Mouse (Mus musculus) heart, adult 18-20 months (tissue): ENCODE data around the gene Lrch4. TPM values are rescaled to one million over a fixed set of nuclear protein-coding genes. Genes with fewer than 3 reads are reported as not detected.

ENCODE experiments used
- DNase-seq, 2 experiments: peaks; one replicate each; pipeline ENCODE4 v3.0.0; 2021 to 2022; ENCODE audit warnings: mixed read lengths in 1 of 2
- long read RNA-seq, 2 experiments: library from polyadenylated mRNA; stranded (forward); transcript quantifications; one replicate each; pipeline ENCODE4 v2.0.0; 2021
- total RNA-seq, 2 experiments: library from RNA; stranded (reverse); gene quantifications; 2 replicates each; pipeline ENCODE4 v1.2.3; 2021

Lrch4 gene
- 10 to 100 TPM; 17.5 to 19.1 TPM for total RNA-seq
- long read RNA-seq, experiment 1, transcript Lrch4-201 (18 exons, 3,078 nt): major isoform, 16 of 18 reads
- long read RNA-seq, experiment 1, partial matches to known transcripts: 0 of 18 reads
- long read RNA-seq, experiment 1, other reads (novel, unspliced or antisense): 1 of 18 reads
- long read RNA-seq, experiment 2, transcript Lrch4-201 (18 exons, 3,078 nt): major isoform, 7 of 9 reads
- long read RNA-seq, experiment 2, partial matches to known transcripts: 0 of 9 reads
- long read RNA-seq, experiment 2, other reads (novel, unspliced or antisense): 0 of 9 reads

DNA sequence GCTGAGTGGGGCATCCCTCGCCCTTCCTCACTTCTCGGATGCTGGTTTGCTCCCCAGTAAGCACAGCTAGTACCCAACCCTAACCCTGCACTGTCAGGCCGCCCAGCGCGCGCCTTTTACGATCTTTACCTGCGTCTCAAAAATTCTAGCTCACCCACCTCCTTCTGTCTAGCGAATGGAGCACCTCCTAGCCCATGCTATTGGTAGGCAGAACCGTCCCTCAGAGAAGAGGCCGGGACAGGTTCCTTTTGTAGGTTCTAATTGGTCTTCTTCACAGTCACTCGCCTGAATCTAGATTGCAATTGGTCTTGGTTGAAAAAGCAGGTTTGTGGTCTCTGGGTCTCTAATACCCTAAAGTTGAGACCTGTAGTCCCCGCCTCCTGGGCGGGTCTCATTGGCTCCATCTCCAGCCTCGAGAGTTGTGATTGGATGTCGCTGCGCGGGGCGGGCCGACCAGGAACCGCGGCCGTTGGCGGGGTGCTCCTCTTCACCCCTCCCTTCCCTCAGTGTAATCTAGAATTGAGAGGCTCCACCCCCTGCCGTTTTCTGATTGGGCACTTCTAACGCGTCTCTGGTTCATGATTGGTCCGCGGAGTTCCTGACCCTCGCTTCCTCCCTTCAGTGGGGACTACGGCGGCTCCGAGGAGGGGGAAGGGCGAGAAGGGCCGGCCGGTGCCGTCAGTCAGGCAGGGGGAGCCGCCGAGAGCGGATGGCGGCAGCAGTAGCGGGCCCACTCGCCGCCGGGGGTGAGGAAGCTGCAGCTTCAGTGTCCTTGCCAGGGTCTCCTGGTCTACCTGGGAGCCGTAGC is at the start of gene Lrch4, which contains the start of the genes Fbxo24 and Gm20605:
Lrch4 (plus strand) TSS at position 624 of the 808 bp plus-strand sequence.
Fbxo24 (minus strand) TSS at position 505 of the 808 bp plus-strand sequence.
Gm20605 (plus strand) TSS at position 678 of the 808 bp plus-strand sequence.
- peak; percentile 98 to 100 for DNase-seq

DNA sequence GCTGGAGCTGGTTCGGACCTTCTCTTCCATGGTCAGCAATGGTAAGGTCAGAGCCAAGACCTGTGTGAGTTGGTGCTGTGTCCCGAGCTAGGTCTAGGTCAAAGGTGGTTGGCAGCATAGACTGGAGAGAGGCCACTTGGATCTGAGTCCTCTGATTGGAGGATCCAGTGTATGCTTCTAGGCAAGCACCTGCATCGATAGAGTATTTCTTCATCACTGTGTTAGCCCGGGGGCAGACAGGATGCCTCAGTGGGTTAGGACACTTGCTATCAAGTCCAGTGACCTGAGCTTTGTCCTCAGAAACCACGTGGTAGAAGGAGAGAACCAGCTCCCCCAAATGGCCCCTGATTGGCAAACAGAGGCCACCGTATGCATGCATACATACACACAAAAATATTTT is 48.7 kb upstream of the Lrch4 start:
- no peak for DNase-seq

DNA sequence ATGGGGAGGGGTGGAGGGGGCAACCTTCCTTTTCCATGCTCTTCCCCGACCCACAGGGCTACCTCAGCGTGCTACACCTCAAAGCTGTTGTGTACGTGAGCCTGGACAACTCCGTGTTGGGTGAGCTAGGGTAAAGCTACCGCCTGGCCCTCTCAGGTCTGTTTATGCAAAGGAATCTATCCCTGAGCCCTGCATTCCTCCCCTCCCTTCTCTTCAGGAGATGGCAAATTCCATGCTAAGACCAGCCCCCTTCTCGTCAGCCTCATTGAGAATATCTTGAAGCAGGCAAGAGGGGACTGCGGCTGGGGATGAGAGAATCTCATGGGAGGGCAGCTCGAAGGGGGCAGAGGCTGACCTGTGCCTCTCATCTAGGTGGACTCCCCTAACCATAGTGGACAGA is 46.2 kb upstream of the Lrch4 start:
- no peak for DNase-seq

DNA sequence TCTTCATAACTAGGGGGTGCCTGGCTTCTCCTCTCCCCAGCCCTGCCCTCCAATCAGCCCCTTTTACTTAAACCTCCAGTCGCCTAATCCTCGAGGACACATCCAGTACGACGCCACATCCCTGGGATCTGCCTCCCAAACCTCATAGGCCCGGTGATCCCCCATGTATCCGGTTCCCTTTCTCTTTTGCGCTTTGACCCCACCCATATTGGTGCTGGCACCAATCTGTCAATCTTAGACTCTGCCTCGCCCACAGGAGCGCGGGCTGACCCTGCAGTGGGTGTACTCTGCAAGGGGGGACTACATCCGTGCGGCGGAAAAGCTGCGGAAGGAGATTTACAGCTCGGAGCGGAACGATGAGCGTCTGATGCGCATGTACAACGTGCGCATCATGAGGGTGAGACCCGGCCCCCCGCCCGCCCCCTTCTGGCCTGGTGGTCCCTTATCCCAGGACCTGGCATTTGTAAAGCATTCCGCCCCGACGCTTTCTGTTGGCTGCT is 45.2 kb upstream of the Lrch4 start:
- peak; percentile 31 to 41 for DNase-seq

DNA sequence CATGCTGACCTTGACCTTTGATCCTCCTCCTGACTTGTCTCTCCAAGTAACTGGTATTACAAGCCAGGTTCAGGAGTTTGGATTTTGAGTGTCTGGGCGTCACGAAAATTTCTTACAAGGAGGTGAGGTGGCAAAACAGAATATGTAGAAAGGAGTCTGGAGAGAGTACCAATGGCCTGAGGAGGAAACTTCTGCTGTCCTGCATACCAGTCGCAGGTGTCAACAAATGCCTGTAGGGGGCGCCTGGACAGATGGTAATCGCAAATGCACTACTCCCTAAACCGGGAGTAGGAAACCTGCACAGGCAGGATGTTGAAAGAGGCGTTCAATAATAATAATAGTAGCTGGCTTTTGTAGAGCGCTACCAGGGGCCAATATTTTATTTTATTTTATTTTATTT is 43.9 kb upstream of the Lrch4 start:
- DNase-seq: peak; percentile 75 to 86

DNA sequence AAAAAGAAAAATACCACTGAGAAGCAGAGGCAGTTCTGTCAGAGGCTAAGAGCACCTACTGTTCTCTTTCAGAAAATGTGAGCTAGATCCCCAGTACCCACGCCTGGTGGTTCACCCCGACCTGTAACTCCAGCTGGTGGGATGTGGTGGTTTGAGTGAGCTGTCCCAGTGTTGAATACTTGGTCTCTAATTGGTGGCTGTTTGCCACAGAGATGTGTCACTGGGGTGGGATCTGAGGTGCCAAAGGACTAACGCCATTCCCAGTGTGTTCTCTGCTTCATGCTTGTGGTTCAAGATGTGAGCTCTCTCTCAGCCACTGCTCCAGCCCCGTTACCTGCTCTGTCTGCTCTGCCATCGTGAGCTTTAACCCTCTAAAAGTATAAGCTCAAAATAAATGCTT is 38.4 kb upstream of the Lrch4 start:
- no peak for DNase-seq

DNA sequence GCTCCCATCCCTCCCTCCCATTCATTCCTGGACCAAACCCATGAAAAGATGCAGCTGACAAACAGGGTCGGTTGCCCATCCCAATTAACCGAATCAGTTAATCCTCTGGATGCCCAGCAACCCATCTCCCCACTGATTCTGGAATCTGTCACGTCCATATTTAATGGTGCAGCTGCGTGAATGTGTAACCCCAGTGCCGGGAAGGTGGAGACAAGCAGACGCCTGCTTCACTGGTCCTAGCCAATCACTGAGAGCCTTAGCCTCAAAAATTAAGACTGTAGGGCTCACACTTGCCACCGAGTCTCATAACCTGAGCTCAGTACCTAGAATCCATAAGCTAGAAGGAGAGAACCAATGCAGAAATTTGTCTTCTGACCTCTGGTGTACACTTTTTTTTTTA is 33.0 kb upstream of the Lrch4 start:
- DNase-seq: no peak

DNA sequence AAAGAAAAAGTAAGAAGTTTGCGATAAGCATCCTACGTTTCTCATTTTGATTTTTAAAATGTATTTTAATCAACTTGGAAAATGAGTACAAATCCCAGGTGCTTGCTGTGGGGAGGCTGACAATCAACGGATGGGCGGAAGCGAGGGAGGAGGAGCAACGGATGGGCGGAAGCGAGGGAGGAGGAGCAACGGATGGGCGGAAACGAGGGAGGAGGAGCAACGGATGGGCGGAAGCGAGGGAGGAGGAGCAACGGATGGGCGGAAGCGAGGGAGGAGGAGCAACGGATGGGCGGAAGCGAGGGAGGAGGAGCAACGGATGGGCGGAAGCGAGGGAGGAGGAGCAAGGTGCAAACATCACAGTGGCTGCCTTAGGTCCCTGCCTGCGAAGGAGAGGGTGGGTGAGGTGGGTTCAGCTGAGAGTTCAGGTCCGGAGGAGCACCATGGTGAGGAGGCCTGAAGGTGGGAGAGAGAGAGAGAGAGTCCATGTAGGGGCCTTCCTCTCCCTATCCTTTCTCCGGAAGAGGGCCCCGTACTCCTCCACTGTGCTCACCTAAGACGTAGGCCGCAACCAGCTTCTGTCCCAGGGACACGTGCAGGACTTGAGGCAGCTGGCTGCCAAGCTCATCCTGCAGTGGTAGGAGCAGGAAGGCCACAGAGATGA is 32.2 kb upstream of the Lrch4 start:
- no peak for DNase-seq

DNA sequence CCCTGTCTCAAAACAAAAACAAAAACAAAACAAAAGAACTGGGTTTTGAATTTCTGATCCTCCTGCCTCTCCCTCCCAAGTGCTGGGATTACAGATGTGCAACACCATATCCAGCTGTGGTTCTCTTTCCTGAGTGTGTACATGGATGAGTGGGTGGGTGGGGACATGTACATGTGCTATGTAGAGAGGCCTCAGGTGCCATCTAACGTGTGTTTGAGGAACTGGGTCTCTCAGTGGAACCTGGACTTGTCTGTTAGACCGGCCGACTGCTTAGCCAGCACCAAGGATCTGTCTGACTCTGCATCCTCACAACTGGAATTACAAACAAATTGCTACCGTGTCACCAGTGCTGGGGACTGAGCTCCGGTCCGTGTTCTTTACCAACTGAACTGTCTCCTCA is 31.3 kb upstream of the Lrch4 start:
- DNase-seq: no peak

DNA sequence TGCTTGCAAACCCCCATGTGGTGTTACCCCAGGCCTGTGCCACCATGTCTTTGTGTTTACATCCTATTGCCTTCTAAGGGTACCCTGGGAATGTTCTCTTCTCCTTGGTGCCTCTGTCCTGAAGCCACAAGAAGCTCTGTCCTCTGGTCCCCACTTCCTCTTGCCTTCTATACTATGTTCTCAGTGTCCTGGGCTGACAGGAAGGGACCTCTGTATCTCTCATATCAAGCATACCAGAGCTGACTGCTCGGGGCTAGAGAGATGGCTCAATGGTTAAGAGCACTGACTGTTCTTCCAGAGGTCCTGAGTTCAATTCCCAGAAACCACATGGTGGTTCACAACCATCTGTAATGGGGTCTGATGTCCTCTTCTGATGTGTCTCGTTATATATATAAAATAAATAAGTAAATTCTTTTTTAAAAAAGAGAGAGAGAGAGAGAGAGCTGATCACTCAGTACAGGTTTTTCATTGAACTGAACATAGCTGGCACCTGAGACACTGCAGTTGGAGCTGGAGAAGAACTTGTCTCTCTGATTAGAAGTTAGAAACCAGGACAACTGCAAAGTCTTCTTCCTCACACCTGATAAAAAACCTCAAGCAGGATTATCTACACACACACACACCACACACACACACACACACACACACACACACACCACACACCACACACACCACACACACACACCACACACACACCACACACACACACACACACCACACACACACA is 30.7 kb upstream of the Lrch4 start:
- DNase-seq: no peak

DNA sequence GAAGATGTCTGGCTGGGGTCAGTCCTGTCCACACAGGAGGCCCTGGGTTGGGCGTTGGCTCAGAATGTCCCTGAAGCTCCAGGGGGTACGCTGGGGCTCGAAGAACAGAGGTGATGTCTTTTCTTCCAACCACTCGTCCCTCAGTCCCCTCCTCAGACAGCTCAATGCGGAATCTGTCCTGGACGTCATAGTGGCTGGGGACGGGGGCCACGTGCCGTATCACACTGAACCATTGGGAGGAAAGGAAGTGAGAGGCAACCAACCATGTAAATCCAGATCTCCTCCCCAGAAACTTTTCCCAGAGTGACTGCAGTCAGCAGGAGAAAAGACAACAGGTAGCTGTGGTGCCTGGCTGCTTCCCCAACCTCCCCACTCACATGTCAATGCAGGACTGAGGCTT is 29.3 kb upstream of the Lrch4 start:
- no peak for DNase-seq

DNA sequence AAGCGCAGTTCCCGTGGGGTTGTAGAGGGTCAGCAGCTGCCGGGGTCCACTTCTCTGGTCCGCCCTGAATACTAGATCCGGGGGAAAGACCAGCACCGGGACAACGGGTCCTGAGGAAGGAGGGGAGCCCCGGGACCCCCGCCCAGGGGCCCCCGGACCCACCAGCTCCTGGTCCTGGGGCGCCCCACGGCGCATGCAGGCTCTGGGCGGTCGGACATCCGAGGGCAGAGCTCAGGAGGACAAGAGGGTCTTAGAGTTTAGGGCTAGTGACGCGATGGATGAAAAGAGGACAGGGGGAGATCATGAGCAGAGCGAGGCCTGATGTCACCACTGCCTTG is 28.7 kb upstream of the Lrch4 start:
- DNase-seq: no peak

DNA sequence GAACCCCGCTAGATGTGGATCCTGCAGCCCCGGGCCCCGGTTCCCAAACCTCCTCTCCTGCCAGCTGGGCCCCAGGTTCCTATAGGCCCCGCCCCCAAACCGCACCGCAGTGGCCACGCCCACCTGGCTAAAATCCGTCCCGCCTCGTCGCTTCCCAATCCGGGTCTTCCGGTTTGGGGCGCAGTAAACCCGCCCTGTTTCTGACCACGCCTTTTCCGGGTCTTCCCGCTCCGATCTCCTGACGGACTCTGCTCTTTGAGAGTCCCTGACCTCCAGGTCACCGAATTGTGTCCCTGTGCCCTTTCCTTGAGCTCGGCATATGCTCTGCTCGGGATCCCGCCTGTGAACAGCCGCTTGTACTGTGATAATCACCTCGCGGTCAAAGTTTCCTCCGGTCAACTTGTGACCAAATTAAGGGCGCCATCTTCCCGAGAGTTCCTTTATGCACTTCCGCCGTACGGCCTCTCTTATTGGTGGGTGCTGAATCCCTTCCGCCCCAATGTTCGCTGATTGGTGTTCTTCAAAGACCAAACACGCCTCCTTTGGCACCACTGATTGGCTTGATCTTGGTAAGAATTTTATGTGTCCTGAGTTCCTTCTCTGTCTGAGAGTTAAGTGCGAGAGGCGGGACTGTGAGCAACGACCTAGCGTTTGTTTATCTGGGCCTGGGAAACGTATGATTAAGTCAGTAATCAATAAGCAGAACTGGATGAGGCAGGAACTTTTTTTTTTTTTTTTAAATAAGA is 28.1 kb upstream of the Lrch4 start, which contains the start of gene Mospd3:
Mospd3 (minus strand) TSS at position 440 of the 746 bp plus-strand sequence.
- peak; percentile 98 to 99 for DNase-seq

DNA sequence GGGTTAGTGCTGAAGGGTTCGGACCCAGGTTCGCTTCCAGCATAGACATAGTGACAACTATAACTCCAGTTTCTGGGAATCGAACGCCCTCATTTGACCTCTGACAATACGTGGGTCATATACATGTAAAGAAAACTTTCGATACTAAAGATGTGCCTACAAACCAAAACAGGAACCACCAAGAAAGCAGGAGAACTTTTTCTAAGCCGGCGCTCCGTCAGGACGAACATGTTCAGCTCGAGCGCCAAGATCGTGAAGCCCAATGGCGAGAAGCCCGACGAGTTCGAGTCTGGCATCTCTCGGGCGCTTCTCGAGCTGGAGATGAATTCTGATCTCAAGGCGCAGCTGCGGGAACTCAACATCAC is 27.6 kb upstream of the Lrch4 start:
- DNase-seq: peak; percentile 50 to 64

DNA sequence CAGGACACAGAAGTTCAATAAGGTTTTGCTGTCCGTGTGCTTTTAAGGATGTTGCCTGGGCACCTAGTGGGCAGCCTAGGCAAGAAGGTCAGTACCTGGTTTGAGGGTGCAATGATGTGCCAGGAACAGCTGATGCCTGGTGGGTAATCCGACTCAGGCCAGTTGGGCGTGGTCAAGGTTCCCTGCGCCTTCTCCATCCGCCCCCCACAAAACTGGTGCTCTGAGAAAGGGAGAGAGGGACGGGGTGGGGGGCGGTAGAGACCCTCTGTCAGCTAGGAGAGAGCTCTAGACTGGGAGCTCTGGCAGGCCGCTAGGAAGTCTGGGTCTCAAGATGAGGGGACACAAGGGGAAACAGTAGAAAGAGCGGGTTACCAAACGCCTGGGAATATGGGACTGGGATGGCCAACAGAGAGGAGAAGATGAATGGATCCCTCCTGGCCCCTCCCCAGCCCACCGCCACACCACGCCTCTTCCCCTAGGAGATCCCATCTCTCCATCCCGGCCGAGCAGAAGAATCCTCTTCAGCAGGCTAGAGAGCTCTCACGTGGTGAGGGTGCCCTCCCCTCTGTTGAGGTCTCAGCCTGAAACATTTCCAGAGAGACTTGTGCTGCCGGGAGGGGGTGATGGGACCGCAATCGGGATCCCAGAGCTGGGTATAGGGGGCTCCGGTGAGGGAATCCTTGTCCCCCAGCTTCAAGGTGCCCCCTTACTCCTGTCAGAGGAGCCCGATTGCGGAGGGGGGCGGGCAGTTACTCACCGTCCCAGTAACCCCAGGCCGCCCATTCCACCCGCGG is 20.9 kb upstream of the Lrch4 start:
- no peak for DNase-seq

DNA sequence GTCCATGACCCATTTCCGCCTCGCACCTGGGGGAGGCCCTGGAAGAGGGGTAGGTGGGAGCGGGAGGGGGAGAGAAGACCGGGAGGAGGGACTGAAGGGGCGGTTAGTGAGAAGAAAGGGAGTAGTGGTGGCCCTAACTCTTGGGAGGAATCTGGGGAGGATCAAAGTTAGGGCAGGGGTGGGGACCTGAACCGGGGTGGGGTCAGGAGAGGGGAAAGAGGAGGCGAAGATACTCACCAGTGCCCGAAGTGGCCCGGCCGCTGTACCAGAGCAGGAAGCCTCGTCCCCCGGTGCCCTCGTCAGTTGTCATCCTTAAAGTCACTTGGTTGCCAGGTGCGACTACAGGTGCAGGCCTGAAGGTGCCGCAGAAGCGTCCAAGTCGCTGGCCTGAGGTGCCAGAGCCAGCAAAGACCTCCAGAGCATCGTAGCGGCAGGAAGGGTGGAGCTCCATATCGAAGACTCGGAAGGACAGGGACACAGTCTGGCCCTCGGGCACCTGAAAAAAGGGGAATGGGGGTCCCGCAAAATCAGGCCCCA is 20.2 kb upstream of the Lrch4 start:
- no peak for DNase-seq

DNA sequence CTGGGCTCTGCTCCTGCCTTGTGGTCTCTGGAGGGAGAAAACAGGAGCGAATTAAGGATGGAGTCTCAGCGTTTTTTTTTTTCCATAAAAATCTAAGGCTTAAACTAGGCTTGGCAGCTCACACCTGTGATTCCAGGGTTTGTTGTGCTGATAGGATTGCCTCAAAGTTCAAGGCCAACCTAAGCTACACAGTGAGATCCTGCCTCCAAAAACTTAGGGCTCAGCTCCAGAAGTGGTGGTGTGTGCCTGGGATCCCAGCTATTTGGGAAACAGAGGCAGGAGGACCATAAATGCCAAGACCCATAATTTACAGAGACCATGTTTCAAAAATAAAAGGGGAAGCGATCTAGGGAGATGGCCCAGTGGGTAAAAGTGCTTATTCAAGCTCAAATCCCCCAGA is 19.6 kb upstream of the Lrch4 start:
- DNase-seq: no peak

DNA sequence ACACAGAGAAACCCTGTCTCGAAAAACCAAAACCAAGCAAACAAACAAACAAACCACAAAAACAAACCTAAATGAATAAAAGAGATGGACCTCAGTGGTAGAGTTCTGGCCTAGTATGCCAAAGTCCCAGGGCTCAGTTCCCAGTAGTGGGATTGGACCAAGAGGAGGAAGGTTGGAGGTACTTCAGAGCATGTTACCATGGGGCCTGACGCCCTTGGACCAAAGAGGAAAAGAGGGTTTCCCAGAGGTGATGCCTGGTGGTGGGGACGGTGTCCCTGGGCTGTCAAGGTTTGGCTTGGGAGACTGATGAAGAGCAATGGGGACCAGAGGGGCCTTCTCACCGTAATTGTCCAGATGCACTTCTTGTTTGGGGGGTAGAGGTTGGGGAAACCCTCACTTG is 18.9 kb upstream of the Lrch4 start:
- no peak for DNase-seq

DNA sequence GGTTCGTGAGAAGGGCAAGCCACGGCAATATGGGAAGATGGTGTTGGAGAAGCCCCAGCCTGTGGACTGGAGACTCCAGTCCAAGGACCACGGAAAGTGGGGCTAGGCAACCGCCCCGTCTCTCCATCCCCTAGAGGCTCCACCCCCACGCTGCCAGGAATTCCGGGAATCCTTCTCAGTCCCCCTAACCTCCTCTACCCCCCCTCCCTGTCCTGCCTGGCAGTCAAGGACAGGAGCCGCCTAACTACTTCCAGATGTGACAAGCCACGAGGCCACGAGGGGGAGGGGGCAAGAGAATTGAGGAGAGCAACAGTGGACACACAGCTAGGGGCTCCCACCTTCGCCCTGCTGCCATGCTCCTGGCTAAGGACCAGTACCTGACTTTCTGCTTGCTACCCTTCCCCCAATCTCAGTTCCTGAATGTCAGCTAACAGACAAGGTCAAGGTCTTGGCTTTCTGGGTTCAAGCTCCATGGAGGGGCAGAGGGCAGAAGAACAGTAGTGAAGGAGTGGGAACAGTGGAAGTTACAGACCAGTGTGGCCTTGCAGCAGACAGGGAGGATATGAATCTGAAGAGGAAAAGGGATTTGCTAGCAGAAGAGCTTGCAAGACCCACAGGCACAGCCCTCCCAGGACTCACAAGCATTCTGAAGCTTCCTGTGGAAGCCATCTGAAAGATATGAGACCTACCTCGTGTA is 18.2 kb upstream of the Lrch4 start:
- peak; percentile 87 to 90 for DNase-seq

DNA sequence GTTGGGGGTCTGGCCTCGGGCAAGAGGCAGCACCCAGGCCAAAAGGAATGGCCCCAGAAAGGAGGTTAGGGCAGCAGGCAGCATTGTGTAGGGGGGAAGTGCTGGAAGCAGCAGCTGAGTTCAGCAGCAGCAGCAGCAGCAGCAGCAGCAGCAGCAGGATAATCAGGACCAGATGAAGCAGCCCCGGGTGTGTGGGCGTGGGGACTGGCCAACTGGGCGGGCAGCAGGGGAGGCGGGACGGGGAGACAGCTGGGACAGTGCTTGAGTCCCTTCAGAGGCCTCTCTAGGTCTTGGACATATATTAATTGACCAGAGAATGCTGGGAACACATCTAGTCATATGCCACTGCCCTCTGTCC is 17.7 kb upstream of the Lrch4 start:
- DNase-seq: peak; percentile 78 to 86
